Mouse (Mus musculus) MEL (cell line): ENCODE measurements around the gene Tgfbr3. TPM values are rescaled to one million over a fixed set of nuclear protein-coding genes. Genes with fewer than 3 reads are reported as not detected.

Experiments
- DNase-seq: peaks from one replicate; pipeline ENCODE4 v3.0.0; 2011; ENCODE audit warnings: low read depth, low spot score
- H3K27ac ChIP-seq: 2 replicates; pipeline ENCODE4 v1.5.1; 2012; ENCODE audit warnings: low read depth, mild to moderate bottlenecking, control low read depth, low read length, moderate library complexity; ENCODE audit not compliant: control insufficient read depth
- H3K27me3 ChIP-seq, 2 experiments: fragments of 150-350 bp in 1 of 2; sonication (generic) in 1 of 2; 2 replicates each; pipeline ENCODE4 v1.6.1; 2012; ENCODE audit warnings: low read length in 2 of 2, mild to moderate bottlenecking in 2 of 2, improper control_type of control experiment in 1 of 2, moderate library complexity in 1 of 2; ENCODE audit not compliant: insufficient read depth in 2 of 2, control insufficient read depth in 1 of 2
- H3K36me3 ChIP-seq, 2 experiments: 2 replicates each; pipeline ENCODE4 v1.6.1; 2012 to 2014; ENCODE audit warnings: low read length in 2 of 2, improper control_type of control experiment in 1 of 2, inconsistent platforms in 1 of 2, mild to moderate bottlenecking in 1 of 2; ENCODE audit not compliant: insufficient read depth in 2 of 2, control insufficient read depth in 1 of 2
- H3K4me1 ChIP-seq, 2 experiments: fragments of 150-350 bp in 1 of 2; sonication (generic) in 1 of 2; 2 replicates each; pipeline ENCODE4 v1.6.1; 2012; ENCODE audit warnings: low read length in 2 of 2, improper control_type of control experiment in 1 of 2, mild to moderate bottlenecking in 1 of 2; ENCODE audit not compliant: insufficient read depth in 2 of 2, control insufficient read depth in 1 of 2
- H3K4me3 ChIP-seq, 2 experiments: fragments of 150-350 bp in 1 of 2; sonication (generic) in 1 of 2; 2 replicates each; pipeline ENCODE4 v1.5.1; 2012; ENCODE audit warnings: low read depth in 2 of 2, low read length in 2 of 2, mild to moderate bottlenecking in 2 of 2, moderate library complexity in 2 of 2, control low read depth in 1 of 2, improper control_type of control experiment in 1 of 2; ENCODE audit not compliant: control insufficient read depth in 1 of 2, insufficient read depth in 1 of 2
- H3K79me2 ChIP-seq: 2 replicates; pipeline ENCODE4 v1.6.1; 2012; ENCODE audit warnings: mild to moderate bottlenecking, low read length, moderate library complexity; ENCODE audit not compliant: control insufficient read depth, poor library complexity, insufficient read depth
- H3K9ac ChIP-seq: 2 replicates; pipeline ENCODE4 v1.6.1; 2012; ENCODE audit warnings: low read depth, mild to moderate bottlenecking, control low read depth, low read length, moderate library complexity; ENCODE audit not compliant: control insufficient read depth, poor library complexity, severe bottlenecking
- H3K9me3 ChIP-seq: fragments of 150-350 bp; sonication (generic); replicated peaks from 2 replicates; pipeline ENCODE4 v1.6.1; 2012; ENCODE audit warnings: mild to moderate bottlenecking, low read length, improper control_type of control experiment, moderate library complexity; ENCODE audit not compliant: insufficient read depth
- CHD1 ChIP-seq: IDR thresholded peaks from 2 replicates; pipeline ENCODE4 v1.6.1; 2012; ENCODE audit warnings: low read depth, mild to moderate bottlenecking, inconsistent platforms, low read length, improper control_type of control experiment
- CHD2 ChIP-seq: IDR thresholded peaks from 2 replicates; pipeline ENCODE4 v1.6.1; 2011; ENCODE audit warnings: low read length, improper control_type of control experiment
- CTCF ChIP-seq, 3 experiments: IDR thresholded peaks in 2 of 3; conservative IDR thresholded peaks in 1 of 3; 2 replicates each; pipeline ENCODE4 v1.5.1; 2011 to 2012; ENCODE audit warnings: low read length in 3 of 3, low read depth in 2 of 3, mild to moderate bottlenecking in 2 of 3, improper control_type of control experiment in 1 of 3, inconsistent platforms in 1 of 3, mixed read lengths in 1 of 3, moderate library complexity in 1 of 3; ENCODE audit not compliant: control insufficient read depth in 1 of 3, insufficient read depth in 1 of 3, poor library complexity in 1 of 3, severe bottlenecking in 1 of 3
- ELF1 ChIP-seq: IDR thresholded peaks from 2 replicates; pipeline ENCODE4 v1.6.1; 2014; ENCODE audit warnings: low read depth, mild to moderate bottlenecking, inconsistent platforms, low read length, improper control_type of control experiment, moderate library complexity
- EP300 ChIP-seq, 2 experiments: IDR thresholded peaks; 2 replicates each; pipeline ENCODE4 v1.6.1; 2011; ENCODE audit warnings: improper control_type of control experiment in 2 of 2, low read length in 2 of 2, low read depth in 1 of 2, mild to moderate bottlenecking in 1 of 2
- ETS1 ChIP-seq: IDR thresholded peaks from 2 replicates; pipeline ENCODE4 v1.6.1; 2012; ENCODE audit warnings: low read depth, mild to moderate bottlenecking, inconsistent platforms, low read length, improper control_type of control experiment, moderate library complexity
- GATA1 ChIP-seq: IDR thresholded peaks from 2 replicates; pipeline ENCODE4 v1.6.1; 2011; ENCODE audit warnings: low read depth, low read length, improper control_type of control experiment
- JUND ChIP-seq: IDR thresholded peaks from 2 replicates; pipeline ENCODE4 v1.6.1; 2011; ENCODE audit warnings: low read depth, mild to moderate bottlenecking, improper control_type of control experiment, low read length
- KAT2A ChIP-seq: conservative IDR thresholded peaks from 2 replicates; pipeline ENCODE4 v1.6.1; 2012; ENCODE audit warnings: low read depth, low read length, improper control_type of control experiment, inconsistent platforms
- MAFK ChIP-seq: IDR thresholded peaks from 2 replicates; pipeline ENCODE4 v1.6.1; 2011; ENCODE audit warnings: low read depth, mild to moderate bottlenecking, low read length, improper control_type of control experiment, borderline replicate concordance
- MAZ ChIP-seq: IDR thresholded peaks from 2 replicates; pipeline ENCODE4 v1.6.1; 2012; ENCODE audit warnings: low read depth, mild to moderate bottlenecking, inconsistent platforms, low read length, improper control_type of control experiment
- MEF2A ChIP-seq: IDR thresholded peaks from 2 replicates; pipeline ENCODE4 v1.6.1; 2014; ENCODE audit warnings: low read depth, mild to moderate bottlenecking, inconsistent platforms, low read length, improper control_type of control experiment; ENCODE audit not compliant: poor library complexity, insufficient replicate concordance, severe bottlenecking; ENCODE audit errors: extremely low read depth
- NELFE ChIP-seq: IDR thresholded peaks from 2 replicates; pipeline ENCODE4 v1.6.1; 2011; ENCODE audit warnings: low read depth, low read length, improper control_type of control experiment
- NRF1 ChIP-seq: IDR thresholded peaks from 2 replicates; pipeline ENCODE4 v1.6.1; 2014; ENCODE audit warnings: low read depth, mild to moderate bottlenecking, inconsistent platforms, low read length, improper control_type of control experiment, moderate library complexity; ENCODE audit not compliant: poor library complexity, insufficient read depth, severe bottlenecking
- POLR2AphosphoS5 ChIP-seq: IDR thresholded peaks from 2 replicates; pipeline ENCODE4 v1.6.1; 2012; ENCODE audit warnings: low read depth, borderline replicate concordance, mild to moderate bottlenecking, inconsistent platforms, low read length, moderate library complexity, mixed read lengths
- RAD21 ChIP-seq: IDR thresholded peaks from 2 replicates; pipeline ENCODE4 v1.6.1; 2011; ENCODE audit warnings: mild to moderate bottlenecking, low read depth, low read length, improper control_type of control experiment
- RCOR1 ChIP-seq: IDR thresholded peaks from 2 replicates; pipeline ENCODE4 v1.6.1; 2012; ENCODE audit warnings: low read depth, mild to moderate bottlenecking, inconsistent platforms, low read length, improper control_type of control experiment
- SIN3A ChIP-seq: IDR thresholded peaks from 2 replicates; pipeline ENCODE4 v1.6.1; 2012; ENCODE audit warnings: low read length, improper control_type of control experiment, inconsistent platforms
- TCF12 ChIP-seq: IDR thresholded peaks from 2 replicates; pipeline ENCODE4 v1.6.1; 2014; ENCODE audit warnings: low read depth, mild to moderate bottlenecking, inconsistent platforms, low read length, improper control_type of control experiment, moderate library complexity
- UBTF ChIP-seq: IDR thresholded peaks from 2 replicates; pipeline ENCODE4 v1.6.1; 2012; ENCODE audit warnings: low read depth, mild to moderate bottlenecking, inconsistent platforms, low read length, improper control_type of control experiment, moderate library complexity, borderline replicate concordance; ENCODE audit not compliant: insufficient read depth
- USF2 ChIP-seq, 2 experiments: IDR thresholded peaks; 2 replicates each; pipeline ENCODE4 v1.6.1; 2011 to 2012; ENCODE audit warnings: improper control_type of control experiment in 2 of 2, low read length in 2 of 2, borderline replicate concordance in 1 of 2, inconsistent platforms in 1 of 2, low read depth in 1 of 2, mild to moderate bottlenecking in 1 of 2; ENCODE audit not compliant: insufficient read depth in 1 of 2
- ZKSCAN1 ChIP-seq: IDR thresholded peaks from 2 replicates; pipeline ENCODE4 v1.6.1; 2012; ENCODE audit warnings: low read depth, mild to moderate bottlenecking, inconsistent platforms, low read length, improper control_type of control experiment, moderate library complexity
- ZMIZ1 ChIP-seq: IDR thresholded peaks from 2 replicates; pipeline ENCODE4 v1.6.1; 2012; ENCODE audit warnings: low read depth, mild to moderate bottlenecking, inconsistent platforms, low read length, improper control_type of control experiment, moderate library complexity
- ZNF384 ChIP-seq: IDR thresholded peaks from 2 replicates; pipeline ENCODE4 v1.6.1; 2012; ENCODE audit warnings: low read depth, mild to moderate bottlenecking, inconsistent platforms, low read length, improper control_type of control experiment
- polyA plus RNA-seq, 2 experiments: library from polyadenylated mRNA; stranded (reverse) in 1 of 2; unstranded in 1 of 2; fragments of >175 nt in 1 of 2; fragments of >200 nt in 1 of 2; gene quantifications; 2 replicates each; pipeline versions ENCODE4 v1.2.1 to v1.2.4; 2012; ENCODE audit warnings: low replicate concordance in 2 of 2, low read depth in 1 of 2; ENCODE audit not compliant: insufficient read length in 2 of 2, insufficient read depth in 1 of 2, missing spikeins in 1 of 2
- total RNA-seq: library from RNA; depleted of rRNA; stranded (reverse); fragments of 300-350 nt; gene quantifications from 2 replicates; pipeline ENCODE4 v1.2.3, GENCODE M21; 2012

Tgfbr3 gene
- total and polyA plus RNA-seq, 3 experiments = 3.0 to 5.9 TPM; not detected in 1

GRCm38 (mm10) chr5:107166659-107167370 is 122.6 kb downstream of the Tgfbr3 start:
- no peak for DNase-seq
- no peak overlapping the region for H3K4me3 ChIP-seq
- no peaks in the 10 kb centered on the region for H3K4me1 ChIP-seq
- H3K27me3 ChIP-seq = no peaks in the 10 kb centered on the region; a peak in 1 of 4 replicates
- no peak overlapping the region for H3K27ac ChIP-seq
- no peaks in the 10 kb centered on the region for H3K79me2 ChIP-seq
- no peaks in the 10 kb centered on the region for H3K36me3 ChIP-seq
- H3K9ac ChIP-seq = no peak overlapping the region
- no peaks in the 10 kb centered on the region for H3K9me3 ChIP-seq
- TF ChIP-seq UBTF (no peak), CHD2 (no peak)

- Histone ChIP-seq H3K27me3 (no peaks in the 10 kb centered on the region; a peak in 1 of 4 replicates), H3K27ac (no peak overlapping the region), H3K4me1 (no peaks in the 10 kb centered on the region), H3K4me3 (no peak overlapping the region), H3K9me3 (no peaks in the 10 kb centered on the region), H3K9ac (no peak overlapping the region), H3K36me3 (no peaks in the 10 kb centered on the region), H3K79me2 (no peaks in the 10 kb centered on the region)
- no peak for DNase-seq
- TF ChIP-seq ZKSCAN1 = no peak
- no peak for TF ChIP-seq CHD2
- no peak for TF ChIP-seq EP300 (IDR thresholded peaks at IDR 0.05; ENCODE audit: low read depth in 1 of 2, low read length in 2 of 2)
- no peak for TF ChIP-seq NELFE
- no peak for TF ChIP-seq CTCF (IDR thresholded peaks at IDR 0.05 in 2 of 3, conservative IDR thresholded peaks at IDR 0.05 in 1 of 3; ENCODE audit: control insufficient read depth in 1 of 3, insufficient read depth in 1 of 3, low read depth in 2 of 3, low read length in 3 of 3, poor library complexity in 1 of 3, severe bottlenecking in 1 of 3)
- no peak for TF ChIP-seq UBTF
- no peak for TF ChIP-seq NRF1
- TF ChIP-seq TCF12 = no peak
- no peak for TF ChIP-seq MEF2A
- TF ChIP-seq POLR2AphosphoS5 = no peak
- TF ChIP-seq ZNF384 = no peak
- no peak for TF ChIP-seq KAT2A
- TF ChIP-seq MAZ = no peak
These were observed 123.7 kb downstream of the Tgfbr3 start for GRCm38 (mm10) chr5:107165734-107166133.

GRCm38 (mm10) chr5:107165271-107165670 is 124.2 kb downstream of the Tgfbr3 start:
- no peak for DNase-seq
- TF ChIP-seq GATA1 (no peak), MAZ (no peak), CHD1 (no peak), RAD21 (no peak), NRF1 (no peak), ETS1 (no peak), JUND (no peak), SIN3A (no peak), MAFK (no peak), RCOR1 (no peak), UBTF (no peak), USF2 (IDR thresholded peaks at IDR 0.05; ENCODE audit: borderline replicate concordance in 1 of 2, insufficient read depth in 1 of 2, low read depth in 1 of 2, low read length in 2 of 2) (no peak), ELF1 (no peak), ZMIZ1 (no peak)
- Histone ChIP-seq H3K27me3 (no peaks in the 10 kb centered on the region; a peak in 1 of 4 replicates), H3K4me3 (no peak overlapping the region), H3K4me1 (no peaks in the 10 kb centered on the region), H3K9me3 (no peaks in the 10 kb centered on the region), H3K79me2 (no peaks in the 10 kb centered on the region), H3K9ac (no peak overlapping the region), H3K27ac (no peak overlapping the region), H3K36me3 (no peaks in the 10 kb centered on the region)
